Mouse (Mus musculus) retina, embryonic 14.5 days (tissue): ENCODE data around the gene Glt28d2.

Experiments
- DNase-seq: peaks from one replicate; pipeline ENCODE4 v3.0.0-alpha.2; 2015; ENCODE audit warnings: low spot score

Gene Glt28d2

GRCm38 (mm10) chr3:85878911-85879310 is 8.4 kb downstream of the Glt28d2 start:
- DNase-seq = no peak

GRCm38 (mm10) chr3:85863996-85864395 is 23.3 kb downstream of the Glt28d2 start:
- DNase-seq = no peak

DNA sequence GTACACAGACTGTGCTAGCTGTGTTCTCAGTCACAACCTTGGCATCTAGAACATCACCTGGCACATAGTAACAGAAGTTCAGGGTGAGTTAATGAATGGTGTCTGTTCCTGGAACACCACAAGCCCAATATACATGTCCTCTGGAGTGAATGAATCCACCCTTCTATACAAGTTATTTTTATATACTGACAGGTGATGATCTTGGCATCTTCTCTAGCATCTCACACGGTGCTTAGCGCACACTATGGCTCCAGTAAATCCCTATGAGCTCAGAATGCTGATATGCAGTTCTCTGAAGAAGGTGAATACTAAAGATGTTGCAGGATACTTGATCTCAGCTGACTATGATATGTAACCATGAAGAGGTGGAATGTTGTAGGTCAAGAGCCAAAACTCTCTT is 24.4 kb downstream of the Glt28d2 start:
- no peak for DNase-seq

- DNase-seq = no peak
Measured at GRCm38 (mm10) chr3:85860996-85861395, 26.3 kb downstream of the Glt28d2 start.

GRCm38 (mm10) chr3:85859311-85859710 is 28.0 kb downstream of the Glt28d2 start:
- no peak for DNase-seq

DNA sequence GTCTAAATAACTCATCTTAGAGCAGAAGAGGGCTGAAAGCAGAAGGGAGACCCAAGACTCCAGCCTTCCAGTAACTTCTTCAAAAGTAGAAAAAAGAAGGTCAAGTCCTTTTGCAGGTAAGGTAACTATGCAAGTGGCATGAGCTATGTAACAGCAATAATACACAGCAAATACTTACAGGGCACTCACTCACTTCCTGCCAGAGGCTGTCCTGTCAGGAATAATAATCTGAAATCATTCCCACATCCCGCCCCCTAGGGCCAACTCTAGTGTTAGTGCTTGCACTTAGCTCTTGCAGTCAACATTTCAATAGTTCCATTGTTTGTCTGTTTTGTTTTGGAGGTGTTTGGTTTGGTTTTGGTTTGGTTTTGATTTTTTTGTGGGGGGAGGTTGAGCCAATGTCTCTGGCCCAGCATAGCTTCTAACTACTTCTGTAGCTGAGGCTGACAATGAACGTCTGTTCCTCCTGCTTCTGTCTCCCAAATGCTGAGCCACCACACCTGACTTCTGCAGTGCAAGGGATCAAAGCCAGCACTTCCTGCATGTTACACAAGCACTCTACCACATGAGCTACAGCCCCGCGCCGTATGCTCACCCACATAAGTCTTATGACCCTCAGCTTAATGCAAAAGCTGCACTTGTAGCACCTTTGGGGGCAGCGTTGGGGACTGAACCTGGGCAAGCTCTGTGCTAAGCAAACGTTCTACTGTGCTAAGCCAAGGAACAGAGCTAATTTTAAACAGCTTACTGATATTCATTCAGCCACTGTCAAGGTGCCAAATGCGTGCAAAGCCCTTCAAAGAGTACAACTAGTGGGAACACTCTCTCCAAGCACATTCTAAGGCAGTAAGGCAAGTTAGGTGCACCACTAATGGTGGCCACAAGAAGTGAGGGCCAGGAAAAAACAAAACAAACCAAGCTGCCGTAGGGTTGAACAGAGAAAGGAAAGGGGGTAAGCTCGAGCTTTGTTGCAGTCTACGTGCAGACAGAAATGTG is 28.9 kb downstream of the Glt28d2 start:
- DNase-seq = no peak

DNA sequence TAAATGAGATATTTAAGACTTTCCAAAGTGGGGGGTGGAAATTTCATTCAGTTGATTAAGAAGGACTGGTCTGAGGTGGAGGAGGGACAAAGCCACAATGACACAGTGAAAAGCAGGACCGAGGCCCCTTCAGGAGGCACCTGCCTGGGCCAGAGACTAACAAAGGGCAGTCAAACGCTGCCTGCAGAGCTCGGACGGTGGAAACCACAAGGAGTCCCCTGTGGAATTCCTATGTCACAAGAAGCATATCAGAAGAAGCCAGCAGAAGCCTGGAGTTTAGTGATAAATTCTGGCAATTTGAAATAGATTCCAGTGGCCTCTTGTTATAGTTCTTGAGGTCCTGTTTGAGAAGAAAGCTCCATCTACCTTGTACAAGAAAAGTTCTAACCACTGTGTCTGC is 30.2 kb downstream of the Glt28d2 start:
- DNase-seq = peak; percentile 11

DNA sequence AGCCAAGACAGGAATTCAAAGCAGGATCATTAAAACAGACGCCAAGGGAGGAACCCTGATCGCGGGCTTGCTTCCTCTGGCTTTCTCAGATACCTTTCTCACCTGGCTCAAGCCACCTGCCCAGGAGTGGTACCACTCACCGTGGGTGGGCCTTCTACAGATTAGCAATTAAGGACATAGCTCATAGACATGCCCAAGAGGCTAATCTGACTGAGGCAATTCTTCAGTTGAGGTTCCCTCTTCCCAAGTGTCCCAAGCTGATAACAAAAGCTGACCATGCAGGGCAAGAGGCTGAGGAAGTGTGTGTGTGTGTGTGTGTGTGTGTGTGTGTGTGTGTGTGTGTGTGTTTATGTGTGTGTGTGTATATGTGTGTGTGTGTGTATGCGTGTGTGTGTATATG is 31.4 kb downstream of the Glt28d2 start:
- DNase-seq = no peak

GRCm38 (mm10) chr3:85855043-85855442 is 32.3 kb downstream of the Glt28d2 start:
- DNase-seq = no peak

DNA sequence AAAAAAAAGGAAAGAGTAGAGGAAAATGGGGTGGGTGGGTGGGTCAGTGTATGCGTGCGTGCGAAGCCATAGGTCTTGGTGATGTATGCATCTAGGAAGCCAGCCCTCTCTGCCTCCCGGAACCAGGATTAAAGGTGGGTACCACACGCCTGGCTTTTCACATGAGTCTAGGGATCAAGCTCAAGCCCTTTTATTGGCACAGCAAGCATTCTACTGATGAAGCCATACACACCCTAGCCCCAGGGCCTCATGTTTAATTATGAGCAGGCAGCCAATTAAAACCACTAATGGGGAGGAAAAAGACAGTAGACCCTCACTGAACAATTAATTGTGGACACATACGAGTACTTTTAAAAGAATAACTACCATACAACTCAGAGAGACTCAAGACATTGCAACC is 33.2 kb downstream of the Glt28d2 start:
- no peak for DNase-seq

DNA sequence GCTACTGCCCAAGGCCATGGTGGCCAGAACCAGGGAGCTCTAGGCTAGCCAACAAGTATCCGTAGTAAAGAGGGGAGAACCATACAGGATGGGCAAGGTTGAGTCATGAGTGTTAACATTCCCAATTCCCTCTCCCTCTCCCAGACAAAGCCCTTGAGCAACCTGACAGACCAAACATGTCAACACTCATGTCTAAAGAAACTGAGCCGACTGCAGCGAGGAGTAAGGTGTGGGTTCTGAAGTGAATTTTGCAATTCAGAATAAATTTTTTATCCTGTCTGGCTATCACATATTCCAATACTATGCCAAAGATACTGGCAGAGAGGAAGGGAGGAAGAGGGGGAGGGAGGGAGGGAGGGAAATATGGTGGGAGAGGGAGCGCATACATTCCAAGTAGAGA is 33.6 kb downstream of the Glt28d2 start:
- no peak for DNase-seq

GRCm38 (mm10) chr3:85850079-85850478 is 37.2 kb downstream of the Glt28d2 start:
- DNase-seq = no peak

GRCm38 (mm10) chr3:85846316-85846715 is 41.0 kb downstream of the Glt28d2 start:
- DNase-seq = no peak

GRCm38 (mm10) chr3:85845341-85845740 is 42.0 kb downstream of the Glt28d2 start:
- no peak for DNase-seq

- no peak for DNase-seq
Measured at GRCm38 (mm10) chr3:85842881-85843218, 44.5 kb downstream of the Glt28d2 start.

DNA sequence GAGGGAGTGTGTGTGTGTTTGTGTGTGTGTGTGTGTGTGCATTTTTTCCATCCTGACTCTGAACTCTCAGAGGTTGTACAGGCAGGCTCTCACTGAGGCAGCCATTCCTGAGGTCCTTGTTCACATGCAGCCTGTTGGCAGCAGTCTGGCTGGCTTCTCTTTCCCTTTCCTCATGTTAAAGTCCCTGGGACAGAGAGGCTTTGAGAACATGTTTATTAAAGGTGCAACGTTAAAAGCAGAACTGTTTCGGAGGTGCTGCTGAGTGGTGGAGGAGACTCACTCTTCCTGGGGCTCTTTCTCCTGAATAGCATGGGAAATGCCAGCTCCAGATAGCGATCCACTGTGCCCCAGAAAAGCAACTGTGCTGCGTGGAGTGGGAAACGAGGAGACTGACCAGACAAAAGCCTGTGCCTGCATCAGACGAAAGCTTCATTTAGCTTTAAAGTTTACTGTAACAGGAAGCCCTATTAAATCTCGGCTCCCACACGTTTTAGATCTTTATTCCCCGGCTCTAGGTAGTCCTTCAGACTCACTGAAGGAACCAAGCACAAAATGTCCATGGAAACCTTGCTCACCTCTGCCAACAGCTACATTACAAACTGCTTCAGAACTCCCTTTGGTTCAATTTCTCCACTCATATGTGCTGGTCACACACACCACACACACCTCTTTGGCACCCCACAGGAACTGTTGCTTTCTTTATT is 45.0 kb downstream of the Glt28d2 start:
- no peak for DNase-seq

GRCm38 (mm10) chr3:85841454-85842176 is 45.7 kb downstream of the Glt28d2 start:
- DNase-seq = no peak

- DNase-seq = no peak
Measured at GRCm38 (mm10) chr3:85833627-85834026, 53.7 kb downstream of the Glt28d2 start.

- no peak for DNase-seq
Measured at GRCm38 (mm10) chr3:85832490-85833155, 54.7 kb downstream of the Glt28d2 start.

GRCm38 (mm10) chr3:85831785-85832184 is 55.5 kb downstream of the Glt28d2 start:
- DNase-seq = no peak

- DNase-seq = peak; percentile 2
Measured at GRCm38 (mm10) chr3:85829047-85829446, 58.3 kb downstream of the Glt28d2 start.

DNA sequence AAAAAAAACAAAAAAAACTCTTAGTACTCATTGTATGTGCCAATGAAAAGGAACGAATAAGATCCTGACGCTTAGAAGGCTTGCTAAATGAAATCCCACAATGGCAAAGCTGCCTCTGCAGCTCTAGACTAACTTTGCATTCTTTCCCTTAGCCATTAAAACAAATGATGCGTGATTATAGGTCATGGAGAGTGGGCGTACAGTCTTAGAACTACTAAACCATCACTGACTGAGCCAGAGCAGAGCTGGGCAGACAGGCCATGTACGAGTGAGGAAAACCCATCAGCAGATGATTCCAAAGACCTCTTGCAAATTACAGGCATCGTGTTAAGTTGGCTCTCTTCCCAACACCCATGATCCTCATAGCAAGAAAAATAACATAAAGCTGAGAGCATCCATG is 59.5 kb downstream of the Glt28d2 start:
- DNase-seq = no peak
